Mouse (Mus musculus) G1E (cell line): ENCODE measurements around the gene Rnf34.

Experiments
- CTCF ChIP-seq: IDR thresholded peaks from 2 replicates; pipeline ENCODE4 v1.5.1; 2012; ENCODE audit warnings: low read depth, low read length, inconsistent platforms, mixed read lengths
- GATA1 ChIP-seq: IDR thresholded peaks from 2 replicates; pipeline ENCODE4 v1.6.1; 2012; ENCODE audit warnings: borderline replicate concordance, low read length, inconsistent platforms, mixed read lengths
- GATA2 ChIP-seq: IDR thresholded peaks from 2 replicates; pipeline ENCODE4 v1.6.1; 2012; ENCODE audit warnings: low read depth, low read length, inconsistent platforms, borderline replicate concordance
- POLR2AphosphoS5 ChIP-seq: IDR thresholded peaks from 2 replicates; pipeline ENCODE4 v1.6.1; 2012; ENCODE audit warnings: low read depth, low read length, inconsistent platforms; ENCODE audit not compliant: insufficient replicate concordance

DNA sequence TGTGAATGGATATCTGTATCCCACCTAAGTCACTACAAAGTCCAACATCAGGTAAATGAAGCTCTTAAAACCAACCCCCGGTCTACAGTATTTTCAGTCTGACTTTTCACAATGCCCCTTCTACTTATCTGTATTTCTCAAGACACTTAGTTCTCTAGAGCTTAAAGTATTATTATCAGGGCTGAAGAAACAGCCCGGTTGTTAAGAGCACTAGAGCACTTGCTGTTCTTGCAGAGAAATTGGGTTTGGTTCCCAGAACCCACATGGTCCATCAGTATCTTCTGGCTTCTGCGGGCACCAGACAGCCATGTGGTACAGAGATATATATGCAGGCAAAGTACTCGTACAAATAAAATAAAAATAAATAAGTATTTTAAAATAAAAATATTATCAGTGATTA is 27.4 kb upstream of the Rnf34 start:
- TF ChIP-seq CTCF (no peak), GATA1 (no peak), GATA2 (no peak), POLR2AphosphoS5 (no peak)
